Mouse (Mus musculus): ENCODE measurements around the gene Muc3. TPM values are rescaled to one million over a fixed set of nuclear protein-coding genes. Genes with fewer than 3 reads are reported as not detected.
"Not testable (repeated sequence)": the region's sequence is repeated elsewhere in the genome, so short reads cannot be mapped to it uniquely, and the experiment has no call there.

The Muc3 gene
- not detected in 2 replicates for total RNA-seq (2014; rRNA removed; ENCODE audit: low replicate concordance)
- not detected in 2 replicates for polyA plus RNA-seq (2015; fragmentation: Nextera tagmentation; extraction: Ambion mirVana)

DNA sequence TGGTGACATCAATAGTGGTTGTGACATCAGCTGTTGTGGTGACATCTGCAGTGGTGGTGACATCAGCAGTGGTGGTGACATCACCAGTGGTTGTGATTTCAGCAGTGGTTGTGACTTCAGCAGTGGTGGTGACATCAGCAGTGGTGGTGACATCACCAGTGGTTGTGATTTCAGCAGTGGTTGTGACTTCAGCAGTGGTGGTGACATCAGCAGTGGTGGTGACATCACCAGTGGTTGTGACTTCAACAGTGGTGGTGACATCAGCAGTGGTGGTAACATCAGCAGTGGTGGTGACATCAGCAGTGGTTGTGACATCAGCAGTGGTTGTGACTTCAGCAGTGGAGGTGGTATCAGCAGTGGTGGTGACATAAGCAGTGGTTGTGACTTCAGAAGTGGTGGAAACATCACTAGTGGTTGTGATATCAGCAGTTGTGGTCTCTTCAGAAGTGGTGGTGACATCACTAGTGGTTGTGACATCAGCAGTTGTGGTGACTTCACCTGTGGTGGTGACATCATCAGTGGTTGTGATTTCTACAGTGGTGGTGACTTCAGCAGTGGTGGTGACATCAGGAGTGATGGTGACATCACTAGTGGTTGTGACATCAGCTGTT lies at the start of gene Muc3:
TSS of gene Muc3 (minus strand) at position 51 of the 611 bp plus-strand sequence.
- H3K9ac ChIP-seq (replicated peaks; ENCODE audit: low read depth, low read length); H3K4me2 ChIP-seq (ENCODE audit: low read depth, low read length); H3K36me3 ChIP-seq (replicated peaks; ENCODE audit: control insufficient read depth, insufficient read depth, low read length); ATAC-seq (ENCODE audit: insufficient read depth, low read depth); H3K27me3 ChIP-seq (ENCODE audit: control insufficient read depth, insufficient read depth, low read length); H3K27ac ChIP-seq (ENCODE audit: low read depth); DNase-seq (ENCODE audit: low spot score); H3K4me3 ChIP-seq (ENCODE audit: low read depth, low read length); H3K4me1 ChIP-seq (ENCODE audit: control insufficient read depth, insufficient read depth): not testable (repeated sequence)
- peaks cover 25% of the 10 kb centered on the region for H3K9me3 ChIP-seq (replicated peaks; ENCODE audit: control insufficient read depth, low read length)

DNA sequence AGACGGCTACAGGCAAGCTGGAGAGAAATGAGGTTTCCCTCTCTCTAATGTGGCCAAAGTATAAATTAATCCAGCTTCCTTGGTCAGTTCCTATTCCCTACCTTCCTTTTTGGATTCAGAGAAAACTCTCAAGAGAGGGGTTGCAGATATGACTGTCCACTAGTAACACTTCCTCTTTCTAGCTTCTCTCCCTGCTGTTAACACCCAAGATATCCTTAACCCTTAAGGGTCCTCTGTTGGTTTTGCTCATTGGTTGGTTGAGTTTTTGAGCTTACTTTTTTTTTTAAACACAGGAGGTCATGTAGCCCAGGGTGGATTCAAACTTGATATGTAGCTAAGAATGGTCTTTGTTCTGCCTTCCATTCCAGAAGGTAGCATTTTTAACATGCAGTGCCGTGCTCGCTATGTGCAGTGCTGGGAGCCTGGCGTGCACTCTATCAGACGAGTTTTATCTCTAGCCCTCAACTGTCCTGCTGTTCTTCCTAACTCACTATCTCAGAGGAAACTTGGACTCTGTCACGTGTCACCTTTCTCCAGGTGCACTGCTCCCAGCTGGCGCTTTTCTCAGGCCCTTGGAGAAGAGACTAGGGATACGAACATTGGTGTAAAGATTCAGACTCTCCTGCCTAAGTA lies 45.5 kb upstream of the Muc3 start:
- Histone ChIP-seq H3K9ac (replicated peaks; ENCODE audit: low read depth, low read length) (no peak overlapping the region), H3K4me2 (ENCODE audit: low read depth, low read length) (no peak overlapping the region), H3K27me3 (ENCODE audit: control insufficient read depth, insufficient read depth, low read length) (no peaks in the 10 kb centered on the region), H3K36me3 (replicated peaks; ENCODE audit: control insufficient read depth, insufficient read depth, low read length) (no peaks in the 10 kb centered on the region), H3K4me3 (ENCODE audit: low read depth, low read length) (no peak overlapping the region), H3K4me1 (ENCODE audit: control insufficient read depth, insufficient read depth) (no peaks in the 10 kb centered on the region), H3K27ac (ENCODE audit: low read depth) (no peak overlapping the region), H3K9me3 (replicated peaks; ENCODE audit: control insufficient read depth, low read length) (no peaks in the 10 kb centered on the region)
- DNase-seq (ENCODE audit: low spot score) (no peak), ATAC-seq (ENCODE audit: insufficient read depth, low read depth) (no peak)
- 34% methylated on average over 8 of the region's 8 CpGs for WGBS
- TF ChIP-seq CTCF (IDR thresholded peaks at IDR 0.05; ENCODE audit: low read depth): no peak
- TF ChIP-seq EP300 (IDR thresholded peaks at IDR 0.05; ENCODE audit: low read depth): no peak

DNA sequence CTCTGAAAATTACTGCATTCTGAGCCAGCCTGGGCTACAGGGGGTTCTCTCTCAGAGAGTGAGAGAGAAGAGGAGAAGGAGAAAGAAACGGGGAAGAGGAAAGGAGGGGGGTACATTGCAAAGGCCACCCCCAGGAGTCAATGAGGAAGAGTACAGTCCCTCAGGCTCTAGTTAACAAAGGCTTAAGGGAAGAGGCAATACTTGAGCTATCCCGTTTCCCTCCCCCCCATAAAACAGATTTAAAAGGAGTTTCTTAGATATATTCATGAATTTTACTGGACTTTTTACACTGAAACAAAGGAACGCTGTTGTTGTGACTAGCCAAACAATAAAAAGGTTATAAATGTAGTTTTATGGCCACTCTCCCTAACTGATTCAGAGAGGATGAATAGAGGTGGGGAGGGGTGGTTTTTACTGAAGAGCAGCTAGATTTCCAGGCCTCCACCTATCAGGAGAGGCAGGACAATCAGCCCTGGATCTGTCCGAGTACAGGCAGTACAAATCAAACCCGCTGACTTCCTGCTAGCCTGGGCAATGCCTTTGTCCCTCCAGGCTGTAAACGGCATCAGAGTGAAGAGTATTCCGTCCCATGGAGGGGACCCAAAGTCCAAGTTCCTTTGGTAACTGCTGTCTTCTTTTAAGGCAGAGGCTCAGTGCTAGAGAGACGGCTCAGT lies 44.3 kb upstream of the Muc3 start:
- TF ChIP-seq CTCF (IDR thresholded peaks at IDR 0.05; ENCODE audit: low read depth) (no peak), EP300 (IDR thresholded peaks at IDR 0.05; ENCODE audit: low read depth) (no peak)
- ATAC-seq (ENCODE audit: insufficient read depth, low read depth): no peak
- H3K9ac ChIP-seq (replicated peaks; ENCODE audit: low read depth, low read length): no peak overlapping the region
- H3K27ac ChIP-seq (ENCODE audit: low read depth): no peak overlapping the region
- peaks cover 3% of the 10 kb centered on the region; the same call in 1 of the 2 replicates for H3K27me3 ChIP-seq (ENCODE audit: control insufficient read depth, insufficient read depth, low read length)
- H3K4me1 ChIP-seq (ENCODE audit: control insufficient read depth, insufficient read depth): 0 out of 2 replicates have a peak, but pooled peaks cover 5% of the 10 kb centered on the region
- H3K4me3 ChIP-seq (ENCODE audit: low read depth, low read length): no peak overlapping the region
- no peaks in the 10 kb centered on the region for H3K36me3 ChIP-seq (replicated peaks; ENCODE audit: control insufficient read depth, insufficient read depth, low read length)
- 65% methylated on average over 8 of the region's 8 CpGs for WGBS
- H3K9me3 ChIP-seq (replicated peaks; ENCODE audit: control insufficient read depth, low read length): no peaks in the 10 kb centered on the region
- DNase-seq (ENCODE audit: low spot score): no peak
- H3K4me2 ChIP-seq (ENCODE audit: low read depth, low read length): no peak overlapping the region

DNA sequence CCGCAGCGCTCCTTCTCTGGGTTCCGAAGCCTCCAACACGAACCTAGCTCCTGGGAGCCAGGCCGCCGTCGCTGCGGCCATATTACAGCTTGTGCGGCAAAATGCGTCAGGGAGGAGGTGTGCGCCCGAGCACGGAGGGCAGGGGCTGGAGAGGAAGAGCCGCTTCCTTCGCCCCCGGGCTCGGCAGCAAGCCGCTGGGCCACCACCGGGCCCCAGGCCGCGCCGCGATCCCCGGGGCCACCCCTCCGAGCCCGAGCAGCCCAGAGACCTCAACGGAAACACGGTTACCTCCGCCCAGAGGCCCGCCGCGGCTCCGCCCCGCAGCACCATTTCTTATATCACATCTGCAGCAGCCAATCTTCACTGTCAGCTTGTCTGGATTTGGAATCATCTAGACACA lies 40.2 kb upstream of the Muc3 start:
- TF ChIP-seq EP300 (IDR thresholded peaks at IDR 0.05; ENCODE audit: low read depth): no peak
- TF ChIP-seq CTCF (IDR thresholded peaks at IDR 0.05; ENCODE audit: low read depth): no peak

DNA sequence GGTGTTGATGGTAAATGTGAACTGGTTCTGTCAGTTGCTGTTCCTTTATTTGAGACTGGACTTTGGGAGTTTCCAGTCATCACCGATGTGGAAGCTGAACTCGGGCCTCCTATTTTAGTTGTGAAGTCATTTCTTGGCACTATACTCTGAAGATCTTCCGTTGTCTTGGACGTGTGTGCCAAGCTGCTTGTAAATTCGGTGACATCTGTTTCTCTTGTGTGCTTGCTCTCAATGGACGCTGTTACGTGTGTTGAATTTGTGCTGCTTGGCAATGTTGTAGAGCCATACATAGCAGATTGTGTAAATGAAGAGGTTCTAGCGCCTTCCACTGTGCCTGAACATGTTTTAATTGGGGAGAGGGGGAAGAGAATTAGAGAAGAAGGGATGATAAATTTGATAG lies 36.2 kb upstream of the Muc3 start:
- 80% methylated on average over 8 of the region's 8 CpGs for WGBS
- H3K4me3 ChIP-seq (ENCODE audit: low read depth, low read length): no peak overlapping the region

More for the DNA sequence above, 40.2 kb upstream of the Muc3 start:
- ATAC-seq (ENCODE audit: insufficient read depth, low read depth) (no peak), DNase-seq (ENCODE audit: low spot score) (no peak)
- Histone ChIP-seq H3K9ac (replicated peaks; ENCODE audit: low read depth, low read length) (no peak overlapping the region; the same call in 1 of the 2 replicates), H3K4me3 (ENCODE audit: low read depth, low read length) (peak overlapping the region; percentile 57), H3K27me3 (ENCODE audit: control insufficient read depth, insufficient read depth, low read length) (peaks cover 4% of the 10 kb centered on the region; the same call in 1 of the 2 replicates), H3K27ac (ENCODE audit: low read depth) (no peak overlapping the region), H3K9me3 (replicated peaks; ENCODE audit: control insufficient read depth, low read length) (no peaks in the 10 kb centered on the region), H3K4me1 (ENCODE audit: control insufficient read depth, insufficient read depth) (0 out of 2 replicates have a peak, but pooled peaks cover 5% of the 10 kb centered on the region), H3K36me3 (replicated peaks; ENCODE audit: control insufficient read depth, insufficient read depth, low read length) (no peaks in the 10 kb centered on the region), H3K4me2 (ENCODE audit: low read depth, low read length) (peak overlapping the region; percentile 86)
- WGBS: 2% methylated on average over 32 of the region's 34 CpGs

More for the DNA sequence above, 36.2 kb upstream of the Muc3 start:
- H3K36me3 ChIP-seq (replicated peaks; ENCODE audit: control insufficient read depth, insufficient read depth, low read length): no peaks in the 10 kb centered on the region
- H3K4me2 ChIP-seq (ENCODE audit: low read depth, low read length): no peak overlapping the region
- no peak overlapping the region for H3K27ac ChIP-seq (ENCODE audit: low read depth)
- no peak overlapping the region for H3K9ac ChIP-seq (replicated peaks; ENCODE audit: low read depth, low read length)
- 0 out of 2 replicates have a peak, but pooled peaks cover 5% of the 10 kb centered on the region for H3K4me1 ChIP-seq (ENCODE audit: control insufficient read depth, insufficient read depth)
- ATAC-seq (ENCODE audit: insufficient read depth, low read depth) (no peak), DNase-seq (ENCODE audit: low spot score) (no peak)
- TF ChIP-seq EP300 (IDR thresholded peaks at IDR 0.05; ENCODE audit: low read depth) (no peak), CTCF (IDR thresholded peaks at IDR 0.05; ENCODE audit: low read depth) (no peak)
- no peaks in the 10 kb centered on the region for H3K9me3 ChIP-seq (replicated peaks; ENCODE audit: control insufficient read depth, low read length)
- peaks cover 4% of the 10 kb centered on the region; the same call in 1 of the 2 replicates for H3K27me3 ChIP-seq (ENCODE audit: control insufficient read depth, insufficient read depth, low read length)
